Mouse (Mus musculus) brown adipose tissue, adult 24 weeks (tissue): ENCODE results near the gene 1700017B05Rik. TPM values are rescaled to one million over a fixed set of nuclear protein-coding genes. Genes with fewer than 3 reads are reported as not detected.
"Not testable (repeated sequence)": the region's sequence is repeated elsewhere in the genome, so short reads cannot be mapped to it uniquely, and the experiment has no call there.

Experiments used
- H3K27ac ChIP-seq: fragments of 200-500 bp; replicated peaks from 2 replicates; pipeline ENCODE4 v1.5.1; 2012; ENCODE audit warnings: low read depth, mild to moderate bottlenecking, low read length
- H3K4me1 ChIP-seq: fragments of 200-500 bp; 2 replicates; pipeline ENCODE4 v1.6.1; 2012; ENCODE audit warnings: low read length, mixed read lengths; ENCODE audit not compliant: control insufficient read depth, insufficient read depth, insufficient read length
- H3K4me3 ChIP-seq: fragments of 200-500 bp; 2 replicates; pipeline ENCODE4 v1.5.1; 2012; ENCODE audit warnings: low read depth, mild to moderate bottlenecking, low read length, moderate library complexity; ENCODE audit not compliant: insufficient read depth
- polyA plus RNA-seq: library from polyadenylated mRNA; stranded (reverse); fragments of >200 nt; gene quantifications from 2 replicates; pipeline ENCODE4 v1.2.4, GENCODE M21; 2012; ENCODE audit not compliant: missing spikeins, insufficient read depth, insufficient read length

1700017B05Rik gene
- polyA plus RNA-seq, 1 experiment = 6.0 TPM

DNA sequence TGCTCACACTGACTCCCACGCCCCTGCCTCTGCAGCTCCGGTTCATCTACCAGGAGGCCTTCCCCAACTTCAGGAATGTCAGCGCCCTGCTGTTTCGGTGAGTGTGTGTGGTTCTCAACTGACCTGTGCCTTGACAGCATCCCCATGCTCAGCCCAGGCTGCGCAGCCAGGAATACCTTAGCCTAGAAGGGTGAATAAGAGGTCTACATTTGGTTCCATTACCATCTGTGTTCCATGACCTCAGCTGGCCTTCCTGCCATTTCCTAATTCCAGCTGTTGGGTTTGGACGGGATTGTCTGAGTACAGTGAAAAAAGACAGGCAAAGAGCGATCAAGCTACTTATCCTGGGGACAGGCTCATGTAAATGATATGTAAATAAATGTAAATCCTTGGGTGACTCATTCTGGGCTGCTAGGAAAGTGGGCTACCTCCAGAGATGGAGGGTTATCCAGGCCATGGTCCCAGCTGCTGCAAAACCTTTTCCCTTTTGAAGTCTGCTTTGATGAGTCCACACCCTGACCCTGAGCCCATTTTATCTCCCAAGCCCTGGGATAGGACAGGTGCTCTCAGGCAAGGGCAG lies 18.2 kb downstream of the 1700017B05Rik start:
- H3K27ac ChIP-seq = no peak overlapping the region

DNA sequence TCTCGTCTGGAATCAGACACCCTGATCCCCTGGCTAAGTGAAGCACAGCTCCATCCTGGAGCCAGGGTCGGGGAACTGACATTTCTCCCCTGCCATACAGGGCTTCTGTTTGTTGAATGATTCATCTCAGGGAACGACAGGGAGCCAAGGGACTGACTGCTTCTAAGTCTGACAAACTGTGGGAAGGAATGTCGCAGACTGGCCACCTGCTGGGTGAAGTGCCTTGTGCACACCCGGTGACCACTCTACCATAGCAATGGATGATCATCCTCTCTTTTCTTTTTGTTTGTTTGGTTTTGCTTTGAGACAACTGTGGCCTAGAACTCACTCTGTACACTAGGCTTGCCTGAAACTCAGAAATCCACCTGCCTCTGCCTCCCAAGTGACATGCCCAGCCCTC lies 19.5 kb downstream of the 1700017B05Rik start:
- no peak overlapping the region for H3K27ac ChIP-seq
- no peak overlapping the region for H3K4me3 ChIP-seq
- no peaks in the 10 kb centered on the region for H3K4me1 ChIP-seq

More for the DNA sequence above, 18.2 kb downstream of the 1700017B05Rik start:
- no peak overlapping the region for H3K4me3 ChIP-seq
- no peaks in the 10 kb centered on the region for H3K4me1 ChIP-seq

DNA sequence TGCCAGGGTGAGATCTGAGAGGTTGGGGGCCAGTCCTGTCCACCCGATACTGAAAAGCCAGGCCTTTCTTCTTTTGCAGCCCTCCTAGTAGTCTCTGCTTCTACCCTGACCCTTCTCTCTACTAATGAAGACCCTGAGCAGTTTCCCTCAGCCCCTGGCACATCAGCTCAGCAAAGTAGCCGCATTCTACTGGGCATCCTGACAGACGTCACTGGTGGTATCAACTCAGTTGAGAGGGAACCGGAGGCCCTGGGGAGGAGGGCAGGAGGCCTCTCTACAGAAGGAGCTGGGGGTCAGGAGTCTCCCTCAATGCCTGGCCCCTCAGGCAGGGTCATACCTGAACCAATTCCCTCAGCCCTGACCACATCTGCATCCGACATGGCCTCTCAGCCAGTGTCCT lies 21.3 kb downstream of the 1700017B05Rik start:
- H3K4me3 ChIP-seq = no peak overlapping the region
- no peaks in the 10 kb centered on the region for H3K4me1 ChIP-seq
- H3K27ac ChIP-seq = no peak overlapping the region

DNA sequence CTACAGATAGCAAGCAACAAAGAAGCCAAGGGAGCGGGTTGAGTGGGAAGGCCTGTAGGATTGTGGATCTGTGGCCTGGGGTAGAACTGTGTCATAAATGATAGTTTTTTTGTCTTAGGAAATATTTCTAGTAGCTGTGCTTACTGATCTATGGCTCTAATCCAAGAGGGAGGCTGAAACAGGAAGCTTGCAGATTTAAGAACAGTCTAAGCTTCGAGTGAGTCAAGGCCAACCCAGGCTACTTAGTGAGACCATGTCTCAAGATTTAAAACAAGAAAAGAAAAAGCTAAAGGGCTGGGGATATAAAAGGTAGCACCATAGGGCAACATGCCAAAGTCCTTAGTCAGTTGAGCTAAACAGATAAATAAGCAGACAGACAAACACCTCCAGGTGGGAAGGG lies 24.2 kb downstream of the 1700017B05Rik start:
- Histone ChIP-seq H3K27ac (no peak overlapping the region), H3K4me1 (peaks cover 2% of the 10 kb centered on the region; the same call in 1 of the 2 replicates), H3K4me3 (no peak overlapping the region)

DNA sequence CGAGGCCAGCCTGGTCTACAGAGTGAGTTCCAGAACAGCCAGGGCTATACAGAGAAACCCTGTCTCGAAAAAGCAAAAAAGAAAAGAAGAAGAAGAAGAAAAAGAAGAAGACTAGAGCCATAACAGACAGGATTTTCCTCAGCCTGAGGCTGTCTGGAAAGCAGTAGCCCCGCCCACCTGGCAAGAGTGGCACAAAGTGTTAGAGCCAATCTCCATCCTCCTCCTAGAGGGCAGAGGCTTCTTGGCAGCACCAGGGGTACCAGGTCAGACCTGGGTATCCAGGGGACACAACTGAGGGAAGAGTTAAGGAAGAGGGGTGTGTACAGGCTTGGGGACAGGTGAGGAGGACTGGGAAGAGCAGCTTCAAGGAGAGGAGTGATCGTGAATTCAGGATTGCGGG lies 24.7 kb downstream of the 1700017B05Rik start:
- Histone ChIP-seq H3K4me3 (no peak overlapping the region), H3K27ac (no peak overlapping the region), H3K4me1 (peaks cover 3% of the 10 kb centered on the region; the same call in 1 of the 2 replicates)

DNA sequence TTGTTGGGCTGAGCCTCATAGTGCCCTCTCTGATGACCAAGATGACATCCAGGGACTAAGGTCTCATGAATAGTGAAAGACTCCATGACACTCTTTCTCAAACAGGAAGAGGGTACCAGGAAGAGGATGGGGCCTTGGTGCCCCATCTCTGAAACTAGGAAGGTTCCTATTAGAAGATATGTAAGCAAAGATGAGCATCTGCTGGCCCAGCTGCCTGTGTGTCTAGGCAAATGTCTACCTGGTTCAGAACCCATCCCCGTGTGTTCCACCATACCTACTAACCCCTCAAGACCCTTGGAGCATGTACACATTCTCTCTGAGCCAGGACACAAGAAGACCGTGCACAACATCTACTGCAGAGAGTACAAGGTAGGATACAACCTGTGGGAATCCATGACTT lies 26.2 kb downstream of the 1700017B05Rik start, which contains the start of gene Trcg1:
Gene Trcg1, plus strand, starts transcription at position 301 of the 400 bp plus-strand sequence.
- Histone ChIP-seq H3K4me1 (peaks cover 8% of the 10 kb centered on the region), H3K27ac (no peak within 1 kb of the TSS), H3K4me3 (no peak within 1 kb of the TSS)

DNA sequence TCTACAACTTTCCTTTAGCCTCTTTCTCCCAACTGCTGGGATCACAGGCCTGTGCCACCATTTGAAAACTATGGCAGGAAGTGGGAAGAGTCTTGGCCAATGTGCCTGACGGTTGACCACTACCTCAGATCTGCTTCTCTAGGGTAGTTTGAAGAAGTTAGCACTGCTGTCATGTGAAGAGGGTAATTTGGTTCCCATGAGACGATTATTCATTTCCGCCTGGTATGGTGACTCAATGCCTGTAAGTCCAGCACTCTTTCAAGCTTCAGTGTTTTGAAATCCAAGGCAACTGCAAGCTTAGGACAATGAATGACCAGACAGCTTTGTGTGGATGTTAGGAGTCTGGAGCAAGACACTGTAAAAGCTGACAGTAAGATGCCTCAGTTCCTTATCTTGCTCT lies 28.6 kb downstream of the 1700017B05Rik start:
- Histone ChIP-seq H3K27ac (peak overlapping the region; percentile 25), H3K4me1 (peaks cover 16% of the 10 kb centered on the region), H3K4me3 (no peak overlapping the region)

DNA sequence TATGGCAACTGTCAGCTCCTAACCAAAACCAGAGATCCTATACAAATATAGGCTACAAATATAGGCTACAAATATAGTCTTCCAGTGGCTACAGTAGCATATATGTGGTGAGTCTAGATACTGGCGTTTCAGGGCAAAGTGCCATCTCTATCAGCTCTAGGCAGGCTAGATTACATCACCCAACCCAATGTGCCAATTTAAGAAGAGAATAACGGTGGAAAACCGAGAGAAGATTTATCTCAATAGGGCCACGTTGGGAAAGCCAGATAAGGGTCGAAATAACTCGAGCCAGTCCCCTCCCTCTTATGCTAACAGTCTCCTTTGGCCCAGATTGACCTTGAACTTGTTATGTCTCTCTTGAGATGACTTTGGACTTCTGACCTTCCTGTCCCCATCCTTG lies 29.3 kb downstream of the 1700017B05Rik start:
- Histone ChIP-seq H3K27ac (peak overlapping the region; percentile 25), H3K4me3 (no peak overlapping the region), H3K4me1 (peaks cover 16% of the 10 kb centered on the region)

DNA sequence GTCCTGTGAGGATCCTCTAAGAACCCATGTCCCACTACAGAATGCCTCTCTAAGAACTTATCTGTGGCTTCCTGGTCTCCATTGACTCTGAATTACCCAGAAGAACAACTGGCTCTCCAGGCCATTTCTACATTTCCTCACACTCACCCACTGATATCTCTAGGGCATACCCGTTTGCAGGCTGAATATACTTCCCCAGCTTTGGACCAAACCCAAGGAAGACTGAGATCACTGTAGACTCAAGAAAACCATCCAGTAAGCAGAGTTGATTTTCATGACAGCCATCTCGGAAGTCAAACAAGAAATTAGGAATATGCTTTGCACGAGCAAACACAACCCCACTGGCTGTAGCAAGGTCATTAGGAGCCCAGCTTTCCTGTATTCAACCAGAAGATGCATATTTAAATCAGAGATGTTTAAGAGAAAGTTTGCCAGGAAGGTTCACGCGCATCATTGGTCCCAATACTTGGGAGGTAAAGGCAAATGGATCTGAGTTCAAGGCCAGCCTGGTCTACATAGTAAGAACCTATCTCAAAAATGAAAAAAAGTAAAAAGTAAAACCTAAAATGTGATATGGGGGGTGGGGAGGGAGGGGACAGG lies 30.0 kb downstream of the 1700017B05Rik start:
- no peak overlapping the region for H3K4me3 ChIP-seq
- peaks cover 16% of the 10 kb centered on the region for H3K4me1 ChIP-seq
- peak overlapping the region; percentile 68 for H3K27ac ChIP-seq

DNA sequence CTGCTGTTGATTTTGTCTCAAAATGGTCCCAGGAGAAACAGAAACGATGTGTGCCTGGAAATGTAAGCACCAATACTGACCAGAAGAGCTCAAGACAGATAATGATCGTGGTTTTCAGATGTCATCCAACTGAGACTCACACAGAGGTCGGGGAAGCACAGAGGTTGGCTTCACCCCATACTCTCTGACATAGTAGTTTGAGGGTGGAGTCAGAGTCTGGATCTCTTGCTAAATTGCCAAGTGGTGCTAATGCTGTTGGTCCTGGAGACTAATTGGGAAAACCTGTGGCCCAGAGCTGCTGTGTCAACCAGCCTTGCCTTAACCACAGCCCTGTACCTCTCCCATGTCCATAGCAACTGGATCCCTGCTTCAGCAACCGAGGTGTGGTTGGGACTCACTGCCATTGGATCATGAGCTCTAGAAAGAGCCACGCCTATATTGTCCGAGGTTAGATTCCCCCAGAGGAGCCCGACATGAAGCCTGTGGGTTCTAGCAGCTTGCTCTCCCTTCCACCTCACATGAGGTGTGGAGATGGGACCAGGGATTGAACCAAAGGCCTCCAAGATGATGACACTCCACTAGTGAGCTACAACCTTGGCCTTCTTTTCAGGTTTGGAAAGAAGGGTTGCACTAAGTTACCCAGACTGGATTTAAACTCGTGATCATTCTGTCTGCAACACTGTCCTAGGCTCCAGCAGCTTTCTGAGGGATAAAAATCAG lies 30.7 kb downstream of the 1700017B05Rik start:
- Histone ChIP-seq H3K4me1 (peaks cover 16% of the 10 kb centered on the region), H3K27ac (peak overlapping the region; percentile 68), H3K4me3 (no peak overlapping the region)

DNA sequence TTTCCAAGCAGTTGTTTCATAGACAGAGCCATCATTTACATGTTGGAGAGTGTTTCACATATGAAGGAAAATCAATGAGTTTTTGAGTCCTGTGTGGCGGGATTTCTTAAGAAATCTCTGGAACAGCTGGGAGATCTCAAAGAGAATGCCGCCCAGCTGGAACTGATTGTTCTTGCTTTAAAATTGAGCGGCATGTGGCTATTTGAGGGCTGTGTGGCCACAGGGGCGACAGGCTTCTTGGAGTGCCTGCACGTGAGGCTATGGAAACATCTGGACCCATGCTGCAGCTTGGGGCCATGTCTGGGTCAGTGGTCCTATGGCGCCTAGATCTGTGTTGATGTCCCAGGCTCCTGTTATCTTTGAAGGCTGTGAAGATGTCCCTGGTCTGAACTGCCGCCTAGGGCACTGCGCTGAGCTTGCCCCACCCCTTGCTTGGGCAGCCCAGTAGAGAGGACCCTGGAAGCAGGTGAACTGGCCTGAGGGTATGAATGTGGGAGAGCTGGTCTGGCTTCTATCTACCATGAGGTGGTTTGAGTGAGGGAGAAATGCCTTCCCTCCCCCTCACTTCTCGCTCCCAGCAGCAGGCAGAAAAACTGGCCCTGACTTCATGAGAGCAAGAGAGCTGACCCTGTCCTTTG lies 32.1 kb downstream of the 1700017B05Rik start:
- Histone ChIP-seq H3K27ac (peak overlapping the region; percentile 65), H3K4me1 (peaks cover 16% of the 10 kb centered on the region), H3K4me3 (no peak overlapping the region)

DNA sequence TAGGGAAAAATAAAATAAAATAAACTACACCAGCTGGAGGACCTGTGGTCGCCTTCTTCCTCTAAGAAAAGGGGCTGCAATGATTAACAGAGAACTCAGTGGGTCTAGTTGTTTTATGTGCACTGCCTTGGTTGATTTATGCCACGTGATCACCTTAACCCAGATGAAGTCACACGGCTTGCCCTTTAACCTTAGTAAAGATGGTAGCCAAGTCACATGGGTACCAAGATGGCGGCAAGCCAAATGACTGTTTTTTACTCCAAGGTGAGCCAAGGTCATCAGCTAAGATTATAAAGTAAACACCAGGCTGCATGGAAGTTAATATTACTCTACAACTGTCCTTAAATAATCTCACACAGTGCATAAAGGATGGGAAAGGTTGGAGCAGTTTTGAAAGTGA lies 32.7 kb downstream of the 1700017B05Rik start:
- Histone ChIP-seq H3K4me1 (peaks cover 16% of the 10 kb centered on the region), H3K27ac (peak overlapping the region; percentile 65), H3K4me3 (no peak overlapping the region)

DNA sequence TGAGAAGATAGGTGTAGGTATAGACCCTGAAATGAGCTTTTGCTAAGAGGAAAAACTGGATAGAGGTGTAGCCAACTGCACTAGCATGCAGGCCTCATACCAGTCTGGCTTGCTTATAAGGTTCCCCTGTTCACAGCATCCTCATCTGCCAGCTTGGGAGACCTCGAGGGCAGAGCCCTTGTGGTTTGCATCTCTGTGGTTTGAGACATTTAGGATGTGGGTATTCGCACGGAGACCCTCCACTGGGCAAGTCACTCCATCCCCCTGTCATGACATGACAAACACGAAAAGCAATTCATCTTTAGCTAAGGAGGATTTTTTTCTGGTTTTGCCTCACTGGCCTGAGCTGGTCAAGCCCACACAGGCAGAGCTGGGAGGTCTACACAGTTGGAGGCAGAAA lies 34.2 kb downstream of the 1700017B05Rik start:
- Histone ChIP-seq H3K27ac (no peak overlapping the region), H3K4me3 (no peak overlapping the region), H3K4me1 (peaks cover 13% of the 10 kb centered on the region)

DNA sequence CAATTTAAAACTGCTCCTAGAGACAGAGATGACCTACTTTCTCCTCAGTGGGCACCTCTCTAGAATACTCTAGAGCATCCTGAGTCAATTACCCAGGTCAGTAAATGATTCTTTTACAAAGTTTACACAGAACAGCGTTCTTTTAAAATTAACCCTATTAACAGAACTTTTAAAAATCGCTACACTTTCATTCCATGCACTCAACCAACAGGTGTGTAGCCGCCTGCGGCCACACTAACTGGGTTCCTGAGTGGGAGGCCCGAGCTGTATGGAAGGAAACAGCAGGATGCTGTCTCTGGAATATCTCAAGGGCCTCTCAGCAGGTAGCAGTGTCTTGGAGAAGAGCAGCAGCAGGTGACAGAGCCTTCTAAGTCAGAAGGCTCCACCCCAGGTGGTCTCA lies 35.2 kb downstream of the 1700017B05Rik start:
- H3K4me1 ChIP-seq = peaks cover 13% of the 10 kb centered on the region
- no peak overlapping the region for H3K4me3 ChIP-seq
- H3K27ac ChIP-seq = no peak overlapping the region

DNA sequence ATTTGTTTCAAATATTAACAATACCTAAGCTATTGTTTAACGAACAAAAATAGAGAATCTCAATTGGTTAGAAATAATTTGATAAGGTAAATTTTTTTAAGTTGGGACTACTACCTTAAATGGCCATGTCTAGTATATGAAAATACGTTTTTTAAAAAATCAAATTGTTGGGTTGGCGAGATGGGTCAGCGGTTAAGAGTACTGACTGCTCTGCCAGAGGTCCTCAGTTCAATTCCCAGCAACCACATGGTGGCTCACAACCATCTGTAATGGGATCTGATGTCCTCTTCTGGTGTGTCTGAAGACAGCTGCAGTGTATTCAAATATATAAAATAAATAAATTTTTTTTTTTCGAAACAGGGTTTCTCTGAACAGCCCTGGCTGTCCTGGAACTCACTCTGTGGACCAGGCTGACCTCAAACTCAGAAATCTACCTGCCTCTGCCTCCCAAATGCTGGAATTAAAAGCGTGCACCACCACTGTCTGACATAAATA lies 35.7 kb downstream of the 1700017B05Rik start:
- H3K27ac ChIP-seq, H3K4me3 ChIP-seq: not testable (repeated sequence)

More for the DNA sequence above, 35.7 kb downstream of the 1700017B05Rik start:
- H3K4me1 ChIP-seq = not testable (repeated sequence)
